Mouse (Mus musculus): ENCODE measurements around the gene Hsf4. TPM values are rescaled to one million over a fixed set of nuclear protein-coding genes. Genes with fewer than 3 reads are reported as not detected.
"Not testable (repeated sequence)": the region's sequence is repeated elsewhere in the genome, so short reads cannot be mapped to it uniquely, and the experiment has no call there.

Gene Hsf4
- total RNA-seq (2021) = 10 to 100 TPM in 1 of 2 experiments, 1 to 10 TPM in 1; 9.8 to 11.1 TPM
- long read RNA-seq, experiment 1, transcript Hsf4-201 (13 exons, 1,739 nt) = major isoform, 10 of 18 reads
- long read RNA-seq, experiment 1, partial matches to known transcripts = 0 of 18 reads
- long read RNA-seq, experiment 1, other reads (novel, unspliced or antisense) = 4 of 18 reads
- long read RNA-seq, experiment 2, transcript Hsf4-201 (13 exons, 1,739 nt) = major isoform, 13 of 16 reads
- long read RNA-seq, experiment 2, partial matches to known transcripts = 0 of 16 reads
- long read RNA-seq, experiment 2, other reads (novel, unspliced or antisense) = 3 of 16 reads

DNA sequence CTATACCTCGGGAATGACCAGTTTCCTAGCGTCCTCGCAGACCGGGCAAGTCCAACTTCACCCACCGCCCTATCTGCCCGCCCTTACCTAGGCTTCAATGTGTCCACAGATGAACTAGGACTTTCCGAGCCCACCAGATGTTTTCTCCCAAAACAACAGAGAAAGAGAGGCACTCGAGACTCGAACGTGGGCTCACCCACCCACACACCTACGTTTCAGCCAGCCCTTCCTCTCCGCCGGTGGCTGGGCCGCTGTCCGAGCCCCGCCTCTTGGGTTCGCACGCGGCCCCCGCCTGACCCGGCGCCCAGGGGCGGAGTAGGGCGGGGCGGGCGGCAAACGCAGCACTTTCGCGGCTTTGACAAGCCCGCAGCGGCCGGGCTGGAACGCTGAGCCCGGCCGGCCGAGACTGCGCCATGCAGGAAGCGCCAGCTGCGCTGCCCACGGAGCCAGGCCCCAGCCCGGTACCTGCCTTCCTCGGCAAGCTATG, at the start of gene Hsf4:
Gene Hsf4, plus strand, starts transcription at position 341 of the 487 bp plus-strand sequence.
- DNase-seq (ENCODE audit: low spot score) = peak; percentile 74

DNA sequence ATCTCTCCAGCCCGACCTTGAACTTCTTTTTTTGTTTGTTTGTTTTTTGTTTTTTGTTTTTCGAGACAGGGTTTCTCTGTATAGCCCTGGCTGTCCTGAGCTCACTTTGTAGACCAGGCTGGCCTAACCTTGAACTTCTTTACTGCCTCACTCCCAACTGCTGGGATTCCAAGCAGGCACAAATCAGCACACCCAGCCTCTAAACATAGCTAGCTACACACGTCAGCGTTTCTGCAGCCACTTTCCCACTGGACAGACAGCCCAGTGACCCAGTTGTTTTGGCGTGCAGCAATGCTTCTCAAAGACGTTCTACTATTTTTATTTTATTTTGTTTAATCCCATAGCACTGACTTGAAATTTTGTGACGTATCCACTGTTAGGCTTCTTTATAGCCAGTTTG, 45.8 kb upstream of the Hsf4 start:
- peak; percentile 50 for DNase-seq (ENCODE audit: low spot score)

DNA sequence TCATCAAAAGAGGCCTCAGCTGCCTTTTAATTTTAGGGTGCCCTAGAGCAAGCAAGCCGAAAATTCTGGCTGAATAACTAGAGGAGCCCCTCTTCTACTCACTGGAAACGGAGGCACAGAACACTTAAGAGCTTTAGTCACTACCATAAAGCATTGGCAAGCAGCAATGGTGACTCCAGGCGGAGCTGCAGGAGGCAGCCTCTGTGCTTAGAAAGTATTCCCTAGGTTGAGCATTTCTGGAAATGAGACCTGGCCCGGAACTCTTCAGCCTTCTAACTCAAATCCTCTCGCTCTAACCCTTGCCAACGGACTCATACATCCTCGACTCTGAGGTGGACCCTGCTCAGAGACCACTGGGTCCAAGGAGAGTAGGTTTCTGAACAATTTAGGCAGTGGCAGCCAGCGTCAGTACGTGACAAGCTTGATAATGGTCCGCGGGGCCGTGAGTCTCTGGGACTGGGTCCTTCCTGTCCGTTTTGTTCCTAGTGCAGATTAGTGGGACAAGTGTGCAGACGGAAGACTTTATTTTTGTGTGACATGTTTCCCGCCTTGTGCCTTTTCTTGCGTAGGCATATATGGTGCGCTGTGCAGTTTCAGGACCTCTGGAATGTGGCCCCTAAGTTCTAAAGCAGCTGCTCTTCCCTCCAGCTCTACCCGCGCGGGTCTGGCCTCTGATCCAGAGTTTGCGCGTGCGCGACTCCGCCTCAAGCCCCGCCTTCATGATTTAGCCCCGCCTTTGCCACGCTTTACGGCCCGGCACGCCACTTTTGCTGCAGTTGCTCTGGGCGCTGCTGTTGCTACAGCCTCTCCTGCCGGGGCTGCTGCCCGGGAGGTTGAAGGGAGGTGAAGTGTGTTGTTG, 45.0 kb upstream of the Hsf4 start, which contains the start of gene D230025D16Rik:
Gene D230025D16Rik, plus strand, starts transcription at position 733 of the 859 bp plus-strand sequence.
- peak; percentile 96 for DNase-seq (ENCODE audit: low spot score)

DNA sequence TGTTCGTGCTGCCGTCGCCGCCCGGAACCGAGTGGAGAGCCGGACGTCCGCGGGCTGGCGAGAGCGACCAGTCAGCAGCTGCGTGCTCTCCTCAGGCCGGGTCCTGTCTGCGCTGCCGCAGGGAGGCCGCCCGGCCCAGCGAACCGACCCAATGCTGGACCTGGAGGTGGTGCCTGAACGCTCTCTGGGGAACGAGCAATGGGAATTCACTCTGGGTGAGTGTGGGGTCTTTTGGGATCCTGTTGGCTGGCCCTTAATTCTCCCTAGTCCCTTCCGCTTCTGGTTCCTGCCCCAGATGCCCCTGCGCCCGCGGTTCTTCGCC, 44.4 kb upstream of the Hsf4 start:
- no peak for DNase-seq (ENCODE audit: low spot score)

DNA sequence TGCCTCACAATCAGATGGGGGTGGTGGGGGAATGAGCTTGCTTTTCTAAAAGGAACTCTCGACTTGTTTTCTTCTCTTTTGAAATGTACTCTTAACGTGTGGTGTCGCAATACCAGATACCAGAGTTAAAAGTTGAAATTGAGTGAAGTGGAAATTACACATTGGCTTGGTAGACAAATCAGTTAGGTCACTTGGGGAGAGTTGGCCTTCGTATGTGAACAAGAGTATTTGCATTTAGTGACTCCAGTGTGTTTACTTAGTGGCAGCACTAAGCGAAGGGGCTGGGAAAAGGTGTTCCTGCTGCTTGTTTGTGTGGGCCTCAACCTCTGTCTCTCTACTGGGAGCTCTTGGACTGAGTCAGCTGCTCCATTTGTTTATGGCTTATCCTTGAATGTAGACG, 43.7 kb upstream of the Hsf4 start:
- DNase-seq (ENCODE audit: low spot score) = no peak

DNA sequence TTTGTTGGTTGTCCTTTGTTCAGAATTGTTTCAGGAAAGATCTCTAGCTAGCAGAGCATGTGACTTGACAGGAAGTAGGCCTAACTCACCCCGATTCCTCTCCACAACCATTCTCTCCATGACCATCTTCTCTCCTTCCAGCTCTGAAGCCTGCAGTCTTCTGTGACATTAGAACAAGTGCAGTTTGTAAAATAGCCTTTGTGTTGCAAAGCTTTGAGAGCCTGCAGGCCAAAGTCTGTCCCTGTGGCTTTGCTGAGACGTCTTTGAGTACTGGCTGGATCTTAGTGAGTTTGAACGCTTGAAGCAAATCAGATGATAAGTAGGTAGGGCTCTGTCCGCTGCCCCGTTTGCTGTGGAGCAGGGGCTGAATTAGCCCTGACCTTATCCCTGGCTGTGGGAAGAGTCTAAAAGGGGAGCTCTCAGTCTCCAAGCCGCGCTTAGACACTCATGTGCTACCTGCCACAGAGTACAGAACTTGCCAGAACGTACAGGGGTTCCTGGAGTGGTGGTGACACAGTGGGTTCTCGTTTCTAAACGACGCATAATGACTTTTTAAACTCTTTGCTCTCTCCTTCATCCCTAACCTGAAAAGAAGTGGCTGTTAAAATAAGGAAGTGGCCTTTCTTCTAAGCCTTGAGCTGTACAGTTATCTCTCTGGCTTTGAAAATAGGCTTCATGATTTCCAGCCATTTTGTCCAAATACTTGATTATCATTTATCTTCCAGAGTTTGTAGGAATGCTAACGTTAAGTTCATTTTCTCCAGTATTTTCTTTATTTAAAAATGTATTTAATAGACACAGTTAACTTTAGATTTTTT, 37.9 kb upstream of the Hsf4 start:
- no peak for DNase-seq (ENCODE audit: low spot score)

DNA sequence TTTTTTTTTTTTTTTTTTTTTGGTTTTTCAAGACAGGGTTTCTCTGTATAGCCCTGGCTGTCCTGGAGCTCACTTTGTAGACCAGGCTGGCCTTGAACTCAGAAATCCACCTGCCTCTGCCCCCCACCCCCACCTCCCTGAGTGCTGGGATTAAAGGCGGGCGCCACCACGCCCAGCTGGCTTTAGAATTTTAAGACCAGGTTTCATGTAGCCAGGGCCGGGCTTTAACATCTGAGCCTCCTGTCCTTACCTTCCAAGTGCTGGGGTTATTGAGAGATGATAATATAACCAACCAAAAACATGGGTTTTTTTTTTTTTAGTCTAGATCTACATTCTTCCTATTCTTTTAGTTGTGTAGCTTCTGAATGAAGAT, 37.3 kb upstream of the Hsf4 start:
- DNase-seq (ENCODE audit: low spot score) = not testable (repeated sequence)

DNA sequence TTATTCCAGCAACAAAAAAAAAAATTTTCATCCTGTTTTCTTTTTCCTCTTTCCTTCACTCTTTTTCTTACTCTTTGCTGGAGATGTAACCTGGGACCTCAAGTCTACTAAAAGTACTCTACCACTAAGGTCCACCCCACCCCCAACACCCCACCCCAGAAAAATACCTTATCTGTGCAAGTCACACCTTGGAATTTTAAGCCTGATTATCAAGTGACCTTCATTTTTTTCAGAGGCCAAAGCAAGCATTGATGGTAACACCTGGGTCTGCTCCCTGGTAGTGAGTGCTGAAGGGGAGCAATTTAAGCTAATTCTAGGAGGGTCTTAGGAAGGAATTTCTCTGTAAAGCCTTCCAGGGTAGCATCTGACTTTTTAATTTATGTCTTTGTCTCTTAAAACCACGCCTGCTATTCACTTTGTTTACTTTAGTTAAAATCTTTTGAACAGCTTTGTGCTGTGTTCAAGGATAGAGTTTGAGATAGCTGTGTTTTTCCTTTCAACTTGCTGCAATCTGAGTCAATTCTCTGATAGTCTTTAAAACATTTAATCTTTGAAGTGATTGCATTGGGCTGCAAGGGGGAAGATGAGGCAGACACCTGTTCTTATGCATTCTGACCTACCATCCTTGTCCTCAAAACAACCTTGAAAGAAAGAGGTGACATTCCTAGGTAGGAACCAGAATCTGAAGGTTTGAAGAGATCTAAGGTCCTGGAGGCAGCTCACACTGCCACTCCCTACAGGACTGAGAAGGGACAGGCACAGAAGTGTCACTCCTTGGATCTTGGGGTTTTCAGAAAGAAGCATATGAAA, 36.3 kb upstream of the Hsf4 start:
- DNase-seq (ENCODE audit: low spot score) = no peak

DNA sequence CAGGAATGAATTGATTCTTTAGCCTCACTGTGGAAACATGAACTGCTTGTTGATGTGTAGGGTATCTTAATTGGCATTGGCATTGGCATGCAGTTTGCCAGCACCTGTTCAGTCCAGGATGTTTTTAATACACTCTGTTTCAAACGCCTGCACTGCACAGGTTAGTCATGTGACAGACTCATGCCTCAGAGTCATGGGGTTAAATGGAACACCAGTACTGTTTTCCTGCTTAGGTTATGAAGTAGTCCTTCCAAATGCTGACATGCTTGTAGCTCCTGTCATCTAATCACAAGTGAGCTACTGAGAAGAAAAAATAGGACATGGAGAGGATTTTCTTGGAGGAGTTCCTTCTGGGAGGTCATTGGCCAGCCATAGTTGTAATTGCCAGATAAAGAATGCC, 34.4 kb upstream of the Hsf4 start:
- DNase-seq (ENCODE audit: low spot score) = peak; percentile 67

DNA sequence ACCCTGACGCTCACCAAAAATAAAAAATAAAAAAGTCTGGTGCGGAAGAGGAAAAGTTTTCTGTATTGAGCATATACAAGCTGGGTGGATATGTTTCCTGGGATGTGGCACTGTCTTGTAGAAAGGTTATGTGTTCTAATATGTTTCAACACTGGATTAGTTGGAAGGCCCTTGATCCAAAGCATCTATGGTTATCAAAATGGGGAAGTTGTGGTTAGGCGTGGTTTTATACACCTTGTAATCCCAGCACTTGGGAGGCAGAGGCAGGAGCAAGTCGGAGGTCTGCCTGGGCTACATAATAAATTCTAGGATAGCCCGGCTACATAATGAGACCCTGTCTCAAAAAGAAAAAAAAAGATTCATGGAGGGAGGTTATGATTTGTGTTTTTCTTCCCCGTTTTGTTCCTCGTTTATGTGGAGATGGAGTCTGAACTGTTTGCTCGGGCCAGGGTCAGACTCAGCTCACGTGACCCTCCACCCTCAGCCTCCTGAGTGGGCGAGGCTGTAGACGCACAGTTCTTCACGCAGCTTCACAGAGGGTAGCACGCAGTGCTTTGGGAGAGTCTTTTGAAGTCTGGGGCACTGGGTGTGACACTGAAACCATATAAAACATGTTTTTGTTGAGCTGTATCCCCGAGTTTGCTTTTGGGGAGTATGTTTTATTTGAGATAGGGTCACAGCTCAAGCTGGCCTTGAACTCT, 32.0 kb upstream of the Hsf4 start:
- no peak for DNase-seq (ENCODE audit: low spot score)

DNA sequence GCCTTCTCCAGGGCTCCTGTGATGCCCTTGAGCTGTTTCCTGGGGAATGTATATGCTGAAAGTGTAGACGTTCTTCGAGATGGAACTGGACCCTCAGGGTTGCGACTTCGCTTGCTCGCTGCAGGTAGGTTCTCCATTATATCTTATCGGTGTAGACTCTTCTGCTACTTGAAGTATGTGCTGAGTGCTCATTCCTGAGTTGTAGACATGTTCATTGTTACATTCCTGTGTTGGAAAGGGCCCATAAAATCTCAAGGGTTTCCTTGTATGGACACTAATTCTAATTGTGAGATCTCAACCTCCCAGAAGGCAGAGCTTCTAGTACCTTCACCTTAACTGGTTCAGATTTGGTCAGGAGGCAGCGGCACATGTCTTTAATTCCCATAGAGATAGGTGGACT, 28.6 kb upstream of the Hsf4 start:
- no peak for DNase-seq (ENCODE audit: low spot score)

DNA sequence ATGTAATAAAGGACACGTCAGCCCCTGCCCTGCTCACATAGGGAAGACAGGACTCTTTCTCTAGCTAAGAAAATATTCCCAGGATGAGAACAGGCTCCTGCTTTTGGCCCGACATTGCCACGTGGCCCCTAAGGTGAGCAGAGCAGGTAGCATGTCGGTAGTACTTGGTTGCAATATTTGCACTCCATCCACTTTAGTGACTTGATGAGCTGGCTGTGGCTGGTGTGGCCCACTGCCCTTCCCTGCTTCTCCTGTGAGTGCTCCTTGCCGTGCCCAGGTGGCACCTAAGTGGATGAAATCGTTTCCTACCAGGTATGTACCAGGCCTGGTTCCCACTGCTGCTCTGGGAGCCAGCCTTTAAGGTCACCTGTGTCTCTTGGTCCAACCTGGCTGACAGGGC, 17.6 kb upstream of the Hsf4 start:
- no peak for DNase-seq (ENCODE audit: low spot score)

DNA sequence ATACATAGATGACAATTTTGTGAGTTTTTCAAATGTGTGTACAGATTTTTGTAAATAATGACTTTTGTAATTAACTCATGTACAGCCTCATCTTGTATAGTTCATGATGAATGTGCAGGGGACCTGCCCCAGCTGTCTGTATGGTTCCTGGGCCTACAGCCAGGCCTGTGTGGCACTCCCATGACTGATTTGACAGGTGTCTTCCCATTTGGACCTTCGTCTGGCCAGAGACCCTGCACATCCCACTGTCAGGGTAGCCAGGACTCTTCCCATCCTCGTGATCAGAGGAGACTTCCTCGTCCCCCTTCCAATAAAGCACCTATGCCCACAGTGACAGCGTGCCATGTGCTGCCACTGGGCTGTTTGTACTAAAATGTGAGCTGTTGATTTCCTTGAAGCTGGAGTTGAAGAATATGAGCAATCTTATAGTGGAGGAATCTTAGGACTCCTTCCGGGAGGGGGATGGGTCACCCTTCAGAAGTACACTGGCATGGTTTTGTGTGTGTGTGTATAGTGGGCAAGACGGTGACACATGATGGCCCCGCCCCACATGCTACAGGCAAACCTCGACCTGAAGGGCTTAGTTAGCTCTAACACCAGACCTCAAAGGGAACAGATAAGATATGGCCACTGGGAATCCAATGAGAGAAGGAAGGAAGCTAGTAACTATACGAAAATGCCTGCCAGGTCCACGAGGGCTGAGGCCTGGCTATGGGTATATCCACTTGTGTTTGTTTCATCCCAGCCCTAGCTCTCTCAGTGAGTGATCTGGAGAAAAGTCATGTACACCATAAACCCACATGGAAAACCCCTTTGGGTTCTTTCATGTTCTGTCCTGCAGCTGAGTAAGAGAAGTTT, 16.7 kb upstream of the Hsf4 start:
- DNase-seq (ENCODE audit: low spot score) = no peak

DNA sequence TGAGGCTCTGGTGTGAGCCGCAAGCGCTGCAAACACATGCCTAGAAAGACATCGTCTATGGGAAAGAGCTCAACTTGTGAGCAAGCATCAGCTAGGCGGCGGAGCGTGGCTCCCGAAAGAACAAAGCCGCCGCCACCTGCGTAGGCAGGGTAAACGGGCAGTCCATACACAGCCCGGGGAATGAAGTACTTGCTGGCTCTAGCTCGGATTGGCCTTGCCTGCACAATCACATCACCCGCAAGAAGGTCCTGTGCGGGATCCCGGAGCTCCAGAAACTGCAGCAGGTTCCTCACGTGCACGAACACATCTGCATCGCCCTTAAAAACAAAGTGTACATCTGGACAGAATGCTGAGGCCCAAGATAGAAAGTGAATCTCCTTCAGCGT, 15.8 kb upstream of the Hsf4 start:
- no peak for DNase-seq (ENCODE audit: low spot score)

DNA sequence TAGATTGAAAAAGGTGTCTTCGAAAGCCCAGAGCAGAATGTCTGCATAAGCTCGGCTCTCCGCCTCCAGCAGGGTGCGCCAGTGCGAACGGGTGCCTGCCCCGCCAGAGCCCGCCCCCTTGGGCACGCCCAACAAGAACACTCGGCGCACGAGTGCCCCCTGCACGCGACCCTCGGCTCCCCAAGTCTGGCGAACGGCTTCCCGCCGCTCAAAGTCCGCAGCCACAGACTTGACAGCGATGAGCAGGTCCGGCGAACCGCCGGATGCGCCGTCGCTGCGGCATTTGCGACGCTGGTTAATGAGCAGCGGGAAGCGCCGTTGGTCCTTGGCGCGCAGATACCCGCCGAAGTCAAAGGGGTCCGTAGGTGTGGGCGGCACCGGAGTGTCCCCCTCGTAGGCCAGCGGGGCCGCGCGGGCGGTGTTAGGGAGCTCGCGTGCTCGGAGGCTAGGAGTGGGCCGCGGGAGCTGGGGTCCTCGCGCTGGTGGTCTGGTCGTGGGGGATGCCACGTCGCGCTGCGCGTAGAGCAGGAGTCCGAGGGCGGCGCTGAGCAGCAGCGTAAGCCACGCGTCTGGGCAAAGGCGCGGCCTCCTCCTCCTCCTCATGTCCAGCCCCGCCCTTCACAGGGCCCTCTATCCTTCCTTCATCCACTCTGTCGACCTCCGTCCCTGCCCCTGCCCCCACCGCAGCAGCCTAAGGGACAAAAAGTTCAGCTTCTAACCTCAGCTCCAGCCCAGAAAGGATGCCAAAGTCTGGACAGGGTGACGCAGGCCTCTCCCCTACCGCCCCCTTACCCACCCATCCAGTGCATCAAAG, 15.2 kb upstream of the Hsf4 start:
- peak; percentile 88 for DNase-seq (ENCODE audit: low spot score)

DNA sequence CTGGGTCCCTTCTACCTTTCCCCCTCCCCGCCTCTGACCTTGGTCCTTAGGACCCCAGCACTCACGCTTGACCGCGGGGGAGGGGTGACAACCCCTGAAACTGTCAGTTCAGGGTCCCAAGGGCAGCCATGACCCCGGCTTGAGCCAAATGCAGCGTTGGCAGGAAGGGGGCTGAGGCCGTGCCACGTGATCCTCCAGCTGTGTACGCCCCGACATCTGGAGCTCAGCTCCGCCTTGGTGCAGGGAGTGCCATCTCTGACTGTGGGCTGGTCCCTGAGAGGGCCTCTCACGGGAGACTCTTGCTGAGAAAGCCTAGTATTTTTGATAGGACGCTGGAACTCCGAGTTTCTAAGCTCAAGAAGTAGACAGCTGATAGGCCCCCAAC, 14.6 kb upstream of the Hsf4 start, which contains the start of gene B3gnt9:
Gene B3gnt9, minus strand, starts transcription at position 188 of the 385 bp plus-strand sequence.
- peak; percentile 79 for DNase-seq (ENCODE audit: low spot score)

DNA sequence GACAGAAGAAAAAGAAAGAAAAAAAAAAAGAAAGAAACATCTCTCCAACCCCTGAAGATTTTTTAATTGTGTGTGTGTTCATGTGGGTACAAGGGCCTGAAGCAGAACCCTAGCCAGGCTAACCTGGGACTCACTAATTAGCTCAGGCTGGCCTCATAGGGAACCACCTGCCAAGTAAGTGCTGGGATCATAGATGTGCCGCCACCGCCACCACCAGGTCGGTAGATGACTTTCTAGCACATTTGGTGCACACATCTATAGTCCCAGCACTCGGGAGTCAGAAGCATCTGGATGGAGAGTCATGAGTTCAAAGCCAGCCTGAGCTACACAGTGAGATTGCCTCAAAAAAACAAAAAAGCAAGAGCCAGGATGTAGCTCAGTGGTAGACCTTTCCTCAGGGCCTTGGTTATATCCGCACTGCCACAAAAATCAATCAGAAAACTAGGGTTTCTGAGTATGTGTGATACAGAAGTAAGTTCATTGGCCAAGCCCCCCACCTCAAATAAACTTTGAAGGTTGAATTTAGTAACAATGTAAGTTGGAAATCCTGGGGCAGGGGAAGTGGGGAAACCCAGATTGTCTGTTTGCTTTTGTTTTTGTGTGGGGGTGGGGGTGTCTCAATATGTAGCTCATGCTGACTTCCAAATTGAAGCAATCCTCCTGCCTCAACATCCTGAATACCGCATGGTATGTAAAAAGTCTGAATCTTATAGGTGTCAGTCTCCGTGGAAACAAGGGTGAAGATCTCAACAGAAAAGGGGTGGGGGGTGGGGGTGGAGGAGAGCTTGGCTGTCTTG, 12.1 kb upstream of the Hsf4 start:
- no peak for DNase-seq (ENCODE audit: low spot score)

Measured in gastrocnemius, adult 18-20 months (tissue).